Mouse (Mus musculus) E14TG2a.4 (cell line): ENCODE measurements around the gene Kif28.
"Not testable (repeated sequence)": the region's sequence is repeated elsewhere in the genome, so short reads cannot be mapped to it uniquely, and the experiment has no call there.

ENCODE experiments used
- H3K27me3 ChIP-seq: 2 replicates; pipeline ENCODE4 v1.6.1; 2014; ENCODE audit warnings: low read length, control low read depth; ENCODE audit not compliant: insufficient read depth
- H3K36me3 ChIP-seq: 2 replicates; pipeline ENCODE4 v1.6.1; 2014; ENCODE audit warnings: low read length, control low read depth; ENCODE audit not compliant: insufficient read depth
- H3K4me1 ChIP-seq: replicated peaks from 2 replicates; pipeline ENCODE4 v1.6.1; 2014; ENCODE audit warnings: low read depth, low read length, control low read depth
- H3K4me3 ChIP-seq: replicated peaks from 2 replicates; pipeline ENCODE4 v1.5.1; 2014; ENCODE audit warnings: mild to moderate bottlenecking, low read length
- H3K9me3 ChIP-seq: 2 replicates; pipeline ENCODE4 v1.6.1; 2014; ENCODE audit warnings: low read length, control low read depth
- CTCF ChIP-seq: conservative IDR thresholded peaks from 2 replicates; pipeline ENCODE4 v1.5.1; 2014; ENCODE audit warnings: low read length
- NANOG ChIP-seq: IDR thresholded peaks from 2 replicates; pipeline ENCODE4 v1.6.1; 2014; ENCODE audit warnings: borderline replicate concordance, low read length, mixed read lengths
- POU5F1 ChIP-seq: IDR thresholded peaks from 2 replicates; pipeline ENCODE4 v1.6.1; 2014; ENCODE audit warnings: low read length, borderline replicate concordance

Gene Kif28

DNA sequence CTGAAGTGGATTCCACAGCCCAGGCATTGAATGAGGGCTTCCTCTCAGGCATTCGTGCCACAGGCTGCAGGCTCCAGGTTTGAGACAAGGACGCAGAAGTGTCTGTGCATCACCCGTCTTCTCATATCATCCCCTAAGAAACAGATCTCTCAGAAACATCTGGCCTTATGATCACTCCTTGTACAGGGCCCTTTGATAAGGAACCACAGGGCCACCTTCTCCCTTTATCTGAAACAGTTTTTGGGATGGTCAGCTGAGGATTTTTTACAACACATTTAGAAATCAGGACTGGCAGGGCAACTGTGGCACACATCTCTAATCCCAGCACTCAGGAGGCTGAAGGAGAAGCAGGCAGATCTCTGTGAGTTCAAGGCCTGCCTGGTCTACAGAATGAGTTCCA, 95.7 kb downstream of the Kif28 start:
- TF ChIP-seq POU5F1 (no peak), NANOG (no peak), CTCF (no peak)

DNA sequence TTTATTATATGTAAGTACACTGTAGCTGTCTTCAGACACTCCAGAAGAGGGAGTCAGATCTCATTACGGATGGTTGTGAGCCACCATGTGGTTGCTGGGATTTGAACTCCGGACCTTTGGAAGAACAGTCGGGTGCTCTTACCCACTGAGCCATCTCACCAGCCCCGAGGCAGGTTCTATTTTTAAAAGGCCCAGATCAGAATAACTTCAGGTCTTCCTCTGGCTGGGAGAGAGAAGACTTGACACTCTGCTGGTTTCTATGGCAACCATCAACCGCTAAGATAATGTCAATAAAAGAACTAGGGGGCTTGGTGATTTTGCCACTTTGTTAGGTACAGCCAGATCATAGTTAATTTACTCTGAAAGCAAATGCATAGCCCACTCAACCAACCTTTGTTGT, 96.4 kb downstream of the Kif28 start:
- H3K9me3 ChIP-seq = peaks cover 18% of the 10 kb centered on the region

More for the DNA sequence above, 95.7 kb downstream of the Kif28 start:
- Histone ChIP-seq H3K4me3 (no peak overlapping the region), H3K27me3 (no peaks in the 10 kb centered on the region), H3K9me3 (peaks cover 18% of the 10 kb centered on the region), H3K4me1 (0 out of 2 replicates have a peak, but pooled peaks cover 13% of the 10 kb centered on the region), H3K36me3 (no peaks in the 10 kb centered on the region)

DNA sequence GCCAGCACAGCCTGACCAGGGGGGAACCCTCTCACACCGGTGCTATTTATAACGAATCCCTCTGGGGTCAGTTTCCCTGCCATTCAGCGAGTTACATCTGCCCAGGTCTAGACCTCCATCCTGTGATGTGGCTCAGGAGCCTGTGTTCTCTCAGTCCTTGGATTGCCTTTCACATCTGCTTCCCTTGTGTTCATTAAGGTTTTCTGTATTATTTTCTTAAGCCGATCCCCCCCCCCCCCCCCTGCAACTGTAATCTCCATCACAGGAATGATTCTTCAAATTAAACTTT, 99.1 kb downstream of the Kif28 start:
- Histone ChIP-seq H3K9me3 (peaks cover 7% of the 10 kb centered on the region; the same call in 1 of the 2 replicates), H3K4me3 (no peak overlapping the region), H3K4me1 (0 out of 2 replicates have a peak, but pooled peaks cover 12% of the 10 kb centered on the region), H3K27me3 (0 out of 2 replicates have a peak, but pooled peaks cover 5% of the 10 kb centered on the region), H3K36me3 (no peaks in the 10 kb centered on the region)
- TF ChIP-seq NANOG (no peak), CTCF (no peak), POU5F1 (no peak)

More for the DNA sequence above, 96.4 kb downstream of the Kif28 start:
- 0 out of 2 replicates have a peak, but pooled peaks cover 13% of the 10 kb centered on the region for H3K4me1 ChIP-seq
- H3K36me3 ChIP-seq, H3K4me3 ChIP-seq, H3K27me3 ChIP-seq: not testable (repeated sequence)
